Mouse (Mus musculus) CH12.LX (cell line): ENCODE data around the gene Gpr142. TPM values are rescaled to one million over a fixed set of nuclear protein-coding genes. Genes with fewer than 3 reads are reported as not detected.

Source experiments
- DNase-seq: peaks from one replicate; pipeline ENCODE4 v3.0.0-alpha.2; 2013; ENCODE audit errors: extremely low read depth
- H3K27ac ChIP-seq: 2 replicates; pipeline ENCODE4 v1.5.1; 2012; ENCODE audit warnings: low read depth, mild to moderate bottlenecking, control low read depth, moderate library complexity; ENCODE audit not compliant: insufficient read depth
- H3K27me3 ChIP-seq: replicated peaks from 2 replicates; pipeline ENCODE3; 2012; ENCODE audit warnings: inconsistent platforms
- H3K36me3 ChIP-seq, 2 experiments: replicated peaks in 1 of 2; 2 replicates each; pipeline versions ENCODE3 to v1.6.1; 2012; ENCODE audit warnings: inconsistent platforms in 1 of 2, low read length in 1 of 2, mild to moderate bottlenecking in 1 of 2, mixed read lengths in 1 of 2, moderate library complexity in 1 of 2; ENCODE audit not compliant: control insufficient read depth in 1 of 2, insufficient read depth in 1 of 2
- H3K4me1 ChIP-seq, 2 experiments: 2 replicates each; pipeline ENCODE4 v1.6.1; 2012; ENCODE audit warnings: inconsistent platforms in 1 of 2, moderate library complexity in 1 of 2; ENCODE audit not compliant: insufficient read depth in 2 of 2, control insufficient read depth in 1 of 2
- H3K4me2 ChIP-seq: 2 replicates; pipeline ENCODE4 v1.6.1; 2012; ENCODE audit warnings: low read depth, mild to moderate bottlenecking, control low read depth; ENCODE audit not compliant: poor library complexity, insufficient read depth, severe bottlenecking
- H3K4me3 ChIP-seq, 3 experiments: fragments of 150-350 bp in 1 of 3; sonication (generic) in 1 of 3; replicated peaks in 1 of 3; 2 replicates each; pipeline versions ENCODE3 to v1.5.1; 2011 to 2012; ENCODE audit warnings: low read depth in 2 of 3, low read length in 2 of 3, mild to moderate bottlenecking in 2 of 3, moderate library complexity in 2 of 3, control low read depth in 1 of 3, improper control_type of control experiment in 1 of 3, inconsistent platforms in 1 of 3, mixed read lengths in 1 of 3; ENCODE audit not compliant: poor library complexity in 1 of 3
- H3K79me2 ChIP-seq: replicated peaks from 2 replicates; pipeline ENCODE4 v1.6.1; 2012; ENCODE audit warnings: mild to moderate bottlenecking, moderate library complexity; ENCODE audit not compliant: control insufficient read depth, poor library complexity, insufficient read depth, severe bottlenecking; ENCODE audit errors: extremely low read depth
- H3K9ac ChIP-seq: 2 replicates; pipeline ENCODE4 v1.6.1; 2012; ENCODE audit warnings: low read depth, mild to moderate bottlenecking, control low read depth, moderate library complexity; ENCODE audit not compliant: insufficient read depth
- H3K9me3 ChIP-seq: replicated peaks from 2 replicates; pipeline ENCODE3; 2012; ENCODE audit warnings: low read length, inconsistent platforms, mixed read lengths
- BHLHE40 ChIP-seq: IDR thresholded peaks from 2 replicates; pipeline ENCODE4 v1.6.1; 2011; ENCODE audit warnings: mild to moderate bottlenecking, low read depth, low read length, improper control_type of control experiment
- CHD1 ChIP-seq: IDR thresholded peaks from 2 replicates; pipeline ENCODE4 v1.6.1; 2012; ENCODE audit warnings: low read depth, low read length, improper control_type of control experiment, inconsistent platforms
- CHD2 ChIP-seq: IDR thresholded peaks from 2 replicates; pipeline ENCODE4 v1.6.1; 2011; ENCODE audit warnings: low read length, improper control_type of control experiment
- ELF1 ChIP-seq: IDR thresholded peaks from 2 replicates; pipeline ENCODE4 v1.6.1; 2014; ENCODE audit warnings: low read depth, mild to moderate bottlenecking, inconsistent platforms, low read length, improper control_type of control experiment
- HCFC1 ChIP-seq: IDR thresholded peaks from 2 replicates; pipeline ENCODE4 v1.6.1; 2012; ENCODE audit warnings: low read depth, mild to moderate bottlenecking, inconsistent platforms, low read length, improper control_type of control experiment
- JUN ChIP-seq: IDR thresholded peaks from 2 replicates; pipeline ENCODE4 v1.6.1; 2011; ENCODE audit warnings: low read depth, mild to moderate bottlenecking, low read length, improper control_type of control experiment, moderate library complexity; ENCODE audit not compliant: insufficient read depth
- KAT2A ChIP-seq: IDR thresholded peaks from 2 replicates; pipeline ENCODE4 v1.6.1; 2012; ENCODE audit warnings: low read length, improper control_type of control experiment, inconsistent platforms; ENCODE audit not compliant: insufficient replicate concordance
- MAX ChIP-seq: IDR thresholded peaks from 2 replicates; pipeline ENCODE4 v1.6.1; 2011; ENCODE audit warnings: low read length, improper control_type of control experiment
- MYC ChIP-seq: IDR thresholded peaks from 2 replicates; pipeline ENCODE4 v1.6.1; 2011; ENCODE audit warnings: low read depth, mild to moderate bottlenecking, improper control_type of control experiment, low read length
- NELFE ChIP-seq: IDR thresholded peaks from 2 replicates; pipeline ENCODE4 v1.6.1; 2011; ENCODE audit warnings: low read depth, low read length, improper control_type of control experiment
- PAX5 ChIP-seq: IDR thresholded peaks from 2 replicates; pipeline ENCODE4 v1.6.1; 2012; ENCODE audit warnings: low read length, inconsistent platforms, mixed read lengths
- POLR2AphosphoS2 ChIP-seq: IDR thresholded peaks from 2 replicates; pipeline ENCODE4 v1.6.1; 2011; ENCODE audit warnings: low read depth, low read length, improper control_type of control experiment
- RAD21 ChIP-seq: IDR thresholded peaks from 2 replicates; pipeline ENCODE4 v1.6.1; 2011; ENCODE audit warnings: low read depth, mild to moderate bottlenecking, low read length, improper control_type of control experiment, moderate library complexity
- RCOR1 ChIP-seq: conservative IDR thresholded peaks from 2 replicates; pipeline ENCODE4 v1.6.1; 2012; ENCODE audit warnings: low read depth, mild to moderate bottlenecking, inconsistent platforms, low read length, improper control_type of control experiment
- TBP ChIP-seq: conservative IDR thresholded peaks from 2 replicates; pipeline ENCODE4 v1.6.1; 2011; ENCODE audit warnings: low read depth, low read length, improper control_type of control experiment
- TCF12 ChIP-seq: IDR thresholded peaks from 2 replicates; pipeline ENCODE4 v1.6.1; 2014; ENCODE audit warnings: low read depth, mild to moderate bottlenecking, inconsistent platforms, low read length, improper control_type of control experiment
- ZMIZ1 ChIP-seq: IDR thresholded peaks from 2 replicates; pipeline ENCODE4 v1.6.1; 2012; ENCODE audit warnings: low read depth, mild to moderate bottlenecking, inconsistent platforms, low read length, improper control_type of control experiment
- dilution Hi-C: fragments of 300-500 bp; cut with MboI; formaldehyde crosslinking; loops from 2 replicates; pipeline ENCODE4 v1.14.3; 2020; ENCODE audit warnings: low sequenced_read_pairs; ENCODE audit not compliant: extremely low pct_unique_long_range_greater_than_20kb, extremely low pct_ligation_motif_present
- in situ Hi-C: fragments of 300-500 bp; cut with MboI; formaldehyde crosslinking; loops from 3 replicates; pipeline ENCODE4 v1.14.3; 2019; ENCODE audit warnings: low sequenced_read_pairs, low pct_ligation_motif_present, low pct_unique_long_range_greater_than_20kb, mixed read lengths
- polyA plus RNA-seq: library from polyadenylated mRNA; unstranded; fragments of >175 nt; gene quantifications from 2 replicates; pipeline ENCODE4 v1.2.1, GENCODE M21; 2012; ENCODE audit warnings: low read depth; ENCODE audit not compliant: insufficient read length
- total RNA-seq, 2 experiments: library from RNA; depleted of rRNA; stranded (reverse); fragments of 300-350 nt in 1 of 2; fragments of >200 nt in 1 of 2; gene quantifications; 2 replicates each; pipeline ENCODE4 v1.2.3; 2012 to 2014

Gene Gpr142
- total and polyA plus RNA-seq, 3 experiments: not detected

- Histone ChIP-seq H3K27me3 (peaks cover 19% of the 10 kb centered on the region), H3K9ac (no peak overlapping the region), H3K9me3 (no peaks in the 10 kb centered on the region), H3K4me3 (no peak overlapping the region), H3K4me1 (peaks cover 0 to 35% of the 10 kb centered on the region in 2 experiments; a peak in 2 of 4 replicates), H3K79me2 (no peaks in the 10 kb centered on the region)
- no peak for DNase-seq
- dilution Hi-C loops (no loop called here), in situ Hi-C loops (no loop called here)
- TF ChIP-seq RAD21 (no peak), MAX (no peak)
- TF ChIP-seq, all 38 proteins: peak for 0
- no peak overlapping the region for H3K27ac ChIP-seq
- H3K4me2 ChIP-seq: no peak overlapping the region
- no peaks in the 10 kb centered on the region for H3K36me3 ChIP-seq
Measured at GRCm38 (mm10) chr11:114822727-114823126, 24.0 kb downstream of the Gpr142 start.

DNA sequence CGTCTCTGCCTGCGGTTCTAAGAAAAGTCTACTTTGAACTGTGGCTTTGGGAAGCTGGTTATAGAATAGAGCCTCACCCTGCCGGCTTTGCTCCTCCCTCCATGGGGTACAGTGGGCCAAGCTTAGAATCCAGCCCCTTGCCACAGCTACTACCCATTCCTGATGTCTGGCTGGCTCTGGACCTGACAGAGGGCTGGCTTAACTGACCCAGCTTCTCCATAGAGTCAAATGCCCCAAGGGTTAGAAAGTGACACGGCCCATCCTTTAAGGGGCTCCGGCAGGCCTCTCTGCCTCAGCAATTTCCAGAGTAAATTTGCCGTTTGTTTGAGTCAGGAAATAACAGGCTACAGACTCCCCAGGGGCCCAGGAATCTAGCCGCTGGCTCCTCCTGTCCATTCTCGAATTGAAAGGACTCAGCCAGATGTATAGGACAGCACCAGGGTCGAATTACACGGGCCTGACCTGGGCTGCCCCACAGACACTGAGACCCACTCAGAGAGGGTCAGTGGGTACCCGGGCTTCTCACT lies 24.5 kb downstream of the Gpr142 start:
- H3K4me2 ChIP-seq: no peak overlapping the region
- TF ChIP-seq MYC (no peak), CHD1 (no peak), TBP (no peak), RAD21 (no peak), CHD2 (no peak), ELF1 (no peak), BHLHE40 (no peak), HCFC1 (no peak), RCOR1 (no peak), MAX (no peak), PAX5 (no peak), KAT2A (no peak), POLR2AphosphoS2 (no peak), JUN (no peak), TCF12 (no peak), NELFE (no peak), ZMIZ1 (no peak)
- H3K4me1 ChIP-seq: peaks cover 0 to 30% of the 10 kb centered on the region in 2 experiments; a peak in 2 of 4 replicates
- no peaks in the 10 kb centered on the region for H3K9me3 ChIP-seq
- no peak overlapping the region for H3K4me3 ChIP-seq
- H3K36me3 ChIP-seq: no peaks in the 10 kb centered on the region
- peaks cover 18% of the 10 kb centered on the region for H3K27me3 ChIP-seq
- dilution Hi-C loops (no loop called here), in situ Hi-C loops (no loop called here)
- H3K27ac ChIP-seq: no peak overlapping the region
- no peak overlapping the region for H3K9ac ChIP-seq
- H3K79me2 ChIP-seq: no peaks in the 10 kb centered on the region
- no peak for DNase-seq
